Mouse (Mus musculus) hindbrain, embryonic 11.5 days (tissue): ENCODE data around the gene Gigyf1. TPM values are rescaled to one million over a fixed set of nuclear protein-coding genes. Genes with fewer than 3 reads are reported as not detected.

Experiments used
- ATAC-seq: fragments of 200-750 bp; cut with Nextera tagmentation; 2 replicates; pipeline ENCODE4 v1.8.0; 2017; ENCODE audit warnings: mild to moderate bottlenecking, moderate TSS enrichment, moderate library complexity; ENCODE audit not compliant: low FRiP score
- DNase-seq: peaks from one replicate; pipeline ENCODE4 v3.0.0-alpha.2; 2015; ENCODE audit warnings: low spot score
- H3K27ac ChIP-seq: fragments of 300-500 bp; sonication (generic); 2 replicates; pipeline ENCODE4 v1.5.1; 2014; ENCODE audit warnings: mild to moderate bottlenecking, low read depth, low read length
- H3K27me3 ChIP-seq: fragments of 300-500 bp; sonication (generic); 2 replicates; pipeline ENCODE4 v1.6.1; 2014; ENCODE audit warnings: mild to moderate bottlenecking, low read length, moderate library complexity, mixed read lengths; ENCODE audit not compliant: control insufficient read depth, insufficient read depth
- H3K36me3 ChIP-seq: fragments of 300-500 bp; sonication (generic); 2 replicates; pipeline ENCODE4 v1.6.1; 2014; ENCODE audit warnings: mild to moderate bottlenecking, low read length, moderate library complexity, mixed read lengths; ENCODE audit not compliant: control insufficient read depth, insufficient read depth
- H3K4me1 ChIP-seq: fragments of 300-500 bp; sonication (generic); replicated peaks from 2 replicates; pipeline ENCODE4 v1.6.1; 2014; ENCODE audit warnings: low read length, mixed read lengths; ENCODE audit not compliant: control insufficient read depth, insufficient read depth
- H3K4me2 ChIP-seq: fragments of 300-500 bp; sonication (generic); replicated peaks from 2 replicates; pipeline ENCODE4 v1.6.1; 2014; ENCODE audit warnings: mild to moderate bottlenecking, low read depth, low read length
- H3K4me3 ChIP-seq: fragments of 300-500 bp; sonication (generic); 2 replicates; pipeline ENCODE4 v1.5.1; 2014; ENCODE audit warnings: low read depth, low read length
- H3K9ac ChIP-seq: fragments of 300-500 bp; sonication (generic); 2 replicates; pipeline ENCODE4 v1.6.1; 2014; ENCODE audit warnings: low read depth, low read length
- H3K9me3 ChIP-seq: fragments of 300-500 bp; sonication (generic); 2 replicates; pipeline ENCODE4 v1.6.1; 2016; ENCODE audit warnings: low read length; ENCODE audit not compliant: control insufficient read depth
- WGBS: fragments of 180-500 bp; shearing (Covaris S2); extraction: QIAGEN DNeasy Blood & Tissue Kit; methylation state at CpG from one replicate; pipeline ENCODE4 v1.1.7; 2014; 5-methylcytosine and 5-hydroxymethylcytosine counted together
- polyA plus RNA-seq: library from polyadenylated mRNA; unstranded; fragments of >200 nt; fragmentation: Nextera tagmentation; extraction: Ambion mirVana; gene quantifications from 2 replicates; pipeline ENCODE4 v1.2.1, GENCODE M21; 2014

The Gigyf1 gene
- polyA plus RNA-seq, 1 experiment from 2014 or later = 15.4 TPM

GRCm38 (mm10) chr5:137551119-137551518, 32.8 kb downstream of the Gigyf1 start:
- H3K4me1 ChIP-seq = no peaks in the 10 kb centered on the region
- no peak overlapping the region for H3K27ac ChIP-seq
- ATAC-seq = no peak
- H3K9ac ChIP-seq = no peak overlapping the region
- no peak overlapping the region for H3K4me2 ChIP-seq
- H3K36me3 ChIP-seq = no peaks in the 10 kb centered on the region
- H3K27me3 ChIP-seq = no peaks in the 10 kb centered on the region; the same call in 1 of the 2 replicates
- H3K9me3 ChIP-seq = no peaks in the 10 kb centered on the region
- WGBS = 75% methylated on average over 5 of the region's 5 CpGs
- no peak for DNase-seq
- no peak overlapping the region for H3K4me3 ChIP-seq

GRCm38 (mm10) chr5:137553000-137553399, 34.7 kb downstream of the Gigyf1 start:
- Histone ChIP-seq H3K4me3 (peak overlapping the region; percentile 45), H3K36me3 (no peaks in the 10 kb centered on the region), H3K4me1 (no peaks in the 10 kb centered on the region), H3K9ac (no peak overlapping the region; the same call in 1 of the 2 replicates), H3K4me2 (peak overlapping the region; percentile 35), H3K27ac (no peak overlapping the region), H3K9me3 (no peaks in the 10 kb centered on the region), H3K27me3 (no peaks in the 10 kb centered on the region; the same call in 1 of the 2 replicates)
- WGBS = 29% methylated on average over 6 of the region's 6 CpGs
- peak; percentile 43 for ATAC-seq
- no peak for DNase-seq

GRCm38 (mm10) chr5:137553411-137553837, 35.1 kb downstream of the Gigyf1 start, which contains the start of gene Actl6b:
Gene Actl6b, plus strand, starts transcription at chr5:137553517.
- 0% methylated on average over 37 of the region's 37 CpGs for WGBS
- Histone ChIP-seq H3K27ac (peak within 1 kb of the TSS; percentile 61; the same call in 1 of the 2 replicates), H3K4me3 (peak within 1 kb of the TSS; percentile 45), H3K27me3 (no peaks in the 10 kb centered on the region; the same call in 1 of the 2 replicates), H3K9ac (peak within 1 kb of the TSS; percentile 58), H3K4me2 (peak within 1 kb of the TSS; percentile 35), H3K9me3 (no peaks in the 10 kb centered on the region), H3K36me3 (no peaks in the 10 kb centered on the region), H3K4me1 (no peaks in the 10 kb centered on the region)
- DNase-seq = peak; percentile 89
- peak; percentile 87 for ATAC-seq

GRCm38 (mm10) chr5:137553898-137554297, 35.5 kb downstream of the Gigyf1 start:
- H3K4me1 ChIP-seq = no peaks in the 10 kb centered on the region
- 50% methylated on average over 11 of the region's 11 CpGs for WGBS
- H3K27me3 ChIP-seq = no peaks in the 10 kb centered on the region; the same call in 1 of the 2 replicates
- peak overlapping the region; percentile 45 for H3K4me3 ChIP-seq
- H3K27ac ChIP-seq = no peak overlapping the region
- ATAC-seq (peak; percentile 27; the same call in 1 of the 2 replicates), DNase-seq (no peak)
- H3K9ac ChIP-seq = peak overlapping the region; percentile 58
- H3K9me3 ChIP-seq = no peaks in the 10 kb centered on the region
- no peaks in the 10 kb centered on the region for H3K36me3 ChIP-seq
- peak overlapping the region; percentile 35 for H3K4me2 ChIP-seq

- H3K4me2 ChIP-seq = no peak overlapping the region
- WGBS = 65% methylated on average over 6 of the region's 6 CpGs
- no peaks in the 10 kb centered on the region for H3K4me1 ChIP-seq
- H3K9ac ChIP-seq = no peak overlapping the region
- H3K9me3 ChIP-seq = no peaks in the 10 kb centered on the region
- ATAC-seq = no peak
- H3K27ac ChIP-seq = no peak overlapping the region
- H3K4me3 ChIP-seq = no peak overlapping the region
- no peaks in the 10 kb centered on the region for H3K36me3 ChIP-seq
- H3K27me3 ChIP-seq = no peaks in the 10 kb centered on the region
- no peak for DNase-seq
Observed at GRCm38 (mm10) chr5:137561556-137561955, 43.2 kb downstream of the Gigyf1 start.

- 76% methylated on average over 10 of the region's 10 CpGs for WGBS
- Histone ChIP-seq H3K27ac (no peak overlapping the region), H3K4me3 (no peak overlapping the region), H3K4me1 (no peaks in the 10 kb centered on the region), H3K27me3 (no peaks in the 10 kb centered on the region), H3K36me3 (no peaks in the 10 kb centered on the region), H3K4me2 (no peak overlapping the region), H3K9ac (no peak overlapping the region), H3K9me3 (no peaks in the 10 kb centered on the region)
- no peak for DNase-seq
- no peak for ATAC-seq
Observed at GRCm38 (mm10) chr5:137562965-137563364, 44.6 kb downstream of the Gigyf1 start.

- ATAC-seq = no peak
- Histone ChIP-seq H3K27me3 (no peaks in the 10 kb centered on the region), H3K27ac (no peak overlapping the region), H3K9ac (no peak overlapping the region), H3K4me3 (no peak overlapping the region), H3K36me3 (no peaks in the 10 kb centered on the region), H3K4me2 (no peak overlapping the region), H3K9me3 (no peaks in the 10 kb centered on the region), H3K4me1 (no peaks in the 10 kb centered on the region)
- no peak for DNase-seq
- WGBS = 63% methylated on average over 6 of the region's 6 CpGs
Observed at GRCm38 (mm10) chr5:137565744-137566143, 47.4 kb downstream of the Gigyf1 start.

- no peak overlapping the region for H3K9ac ChIP-seq
- H3K27me3 ChIP-seq = no peaks in the 10 kb centered on the region
- no peak overlapping the region for H3K27ac ChIP-seq
- ATAC-seq (no peak), DNase-seq (no peak)
- H3K36me3 ChIP-seq = no peaks in the 10 kb centered on the region
- H3K9me3 ChIP-seq = no peaks in the 10 kb centered on the region
- 96% methylated on average over 5 of the region's 5 CpGs for WGBS
- no peaks in the 10 kb centered on the region for H3K4me1 ChIP-seq
- H3K4me2 ChIP-seq = no peak overlapping the region
- no peak overlapping the region for H3K4me3 ChIP-seq
Observed at GRCm38 (mm10) chr5:137566416-137566815, 48.1 kb downstream of the Gigyf1 start.

GRCm38 (mm10) chr5:137568223-137568798, 50.0 kb downstream of the Gigyf1 start:
- Histone ChIP-seq H3K27me3 (no peaks in the 10 kb centered on the region), H3K27ac (no peak overlapping the region), H3K9ac (no peak overlapping the region), H3K4me2 (no peak overlapping the region), H3K9me3 (no peaks in the 10 kb centered on the region), H3K36me3 (no peaks in the 10 kb centered on the region), H3K4me3 (no peak overlapping the region), H3K4me1 (no peaks in the 10 kb centered on the region)
- DNase-seq (no peak), ATAC-seq (no peak)
- WGBS = 81% methylated on average over 8 of the region's 8 CpGs
